Mouse (Mus musculus) lung, postnatal 14 days (tissue): Measurements from ENCODE around the gene Txnrd3.

ENCODE experiments used
- DNase-seq: peaks from one replicate; pipeline ENCODE4 v3.0.0; 2021

The Txnrd3 gene

GRCm38 (mm10) chr6:89658342-89658741, 14.6 kb downstream of the Txnrd3 start:
- no peak for DNase-seq

GRCm38 (mm10) chr6:89658931-89659330, 15.1 kb downstream of the Txnrd3 start:
- no peak for DNase-seq

GRCm38 (mm10) chr6:89659692-89660423, 16.1 kb downstream of the Txnrd3 start:
- peak; percentile 55 for DNase-seq

- no peak for DNase-seq
Observed at GRCm38 (mm10) chr6:89660490-89660889, 16.7 kb downstream of the Txnrd3 start.

GRCm38 (mm10) chr6:89662521-89662920, 18.7 kb downstream of the Txnrd3 start:
- DNase-seq, result no peak

DNA sequence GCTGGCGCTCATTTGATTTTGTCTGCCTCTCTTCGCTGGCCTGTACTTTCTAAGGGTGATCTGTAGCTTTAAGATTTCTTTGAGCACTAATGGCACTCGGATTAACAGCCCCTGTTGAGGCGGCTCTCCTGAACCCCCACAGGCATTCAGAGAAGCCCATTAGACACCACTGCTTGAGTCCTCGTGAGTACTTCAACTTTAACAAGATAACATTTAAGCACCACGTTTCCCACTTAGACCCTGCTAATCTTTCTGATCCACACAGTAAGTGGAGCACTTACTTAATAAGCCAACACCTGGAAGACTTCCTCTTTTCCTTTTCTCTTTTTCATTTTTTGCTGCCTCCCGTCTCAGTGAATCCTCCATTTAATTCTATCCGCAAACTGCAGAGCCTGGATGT, 21.4 kb downstream of the Txnrd3 start:
- DNase-seq, result no peak

DNA sequence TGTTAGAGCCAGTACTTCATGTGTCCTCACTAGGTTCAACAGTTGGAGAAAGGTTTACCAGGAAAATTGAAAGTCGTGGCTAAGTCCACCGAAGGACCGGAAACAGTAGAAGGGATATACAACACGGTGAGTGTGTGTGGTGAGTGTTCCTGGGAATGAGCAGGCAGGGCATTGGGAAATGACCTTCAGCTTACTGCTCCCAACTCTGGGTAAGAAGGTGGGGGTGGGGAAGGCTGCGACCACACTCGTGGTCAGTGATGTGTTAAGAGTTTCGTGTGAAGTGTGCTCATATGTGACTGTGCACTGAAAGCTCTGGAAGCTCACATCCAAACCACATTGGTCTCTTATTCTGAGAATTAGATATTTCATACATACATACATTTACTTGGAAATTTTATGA, 21.9 kb downstream of the Txnrd3 start:
- DNase-seq, result no peak

GRCm38 (mm10) chr6:89666976-89667375, 23.2 kb downstream of the Txnrd3 start:
- no peak for DNase-seq

- DNase-seq, result no peak
Observed at GRCm38 (mm10) chr6:89669556-89669955, 25.8 kb downstream of the Txnrd3 start.

DNA sequence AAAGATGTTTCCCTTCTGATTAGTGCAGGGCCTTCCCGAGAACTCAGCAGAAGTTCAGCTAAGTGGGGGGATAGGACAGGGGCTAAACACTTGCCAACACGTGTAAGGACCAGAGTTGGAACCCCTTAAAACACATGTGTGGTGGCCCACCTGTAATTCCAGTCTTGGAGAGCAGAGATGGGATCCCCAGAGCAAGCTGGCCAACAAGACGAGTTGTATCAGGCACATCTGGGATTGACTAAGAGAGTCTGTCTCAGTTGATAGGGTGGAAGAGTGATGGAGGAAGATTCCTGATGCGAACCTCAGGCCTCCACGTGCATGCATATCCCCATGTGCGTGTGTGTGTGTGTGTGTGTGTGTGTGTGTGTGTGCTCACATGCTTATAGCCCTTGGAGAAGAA, 27.6 kb downstream of the Txnrd3 start:
- no peak for DNase-seq

- DNase-seq, result no peak
Observed at GRCm38 (mm10) chr6:89672641-89673040, 28.9 kb downstream of the Txnrd3 start.

DNA sequence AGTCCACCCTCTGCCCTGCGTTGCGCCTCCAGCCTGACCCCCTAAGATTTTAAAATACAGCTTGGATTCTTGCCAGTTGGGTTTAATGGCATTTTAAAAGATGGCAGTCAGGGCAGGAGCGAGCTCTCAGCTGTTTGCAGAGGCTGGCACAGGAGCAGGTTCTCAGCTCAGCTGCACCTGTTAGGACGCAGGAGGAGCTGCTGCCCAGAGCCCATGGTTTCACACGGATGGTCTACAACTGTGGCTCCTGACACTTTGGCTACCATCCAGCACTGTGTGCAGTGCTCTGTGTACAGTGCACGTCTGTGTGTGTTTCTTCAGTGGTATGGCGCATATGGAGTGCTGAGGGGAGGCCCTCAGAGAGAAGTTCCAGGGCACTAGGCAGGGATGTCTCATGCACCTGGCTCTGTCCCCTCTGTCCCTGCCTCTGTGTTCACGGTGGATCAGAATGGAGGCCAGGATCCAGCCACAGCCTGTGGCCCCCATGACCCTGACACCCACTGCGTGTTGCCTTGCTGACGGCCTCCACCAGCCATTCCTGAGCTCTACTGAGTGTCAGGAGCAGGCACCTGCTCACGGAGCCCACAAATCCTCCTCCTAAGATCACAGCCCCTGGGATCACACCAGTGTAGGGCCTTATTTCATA, 29.5 kb downstream of the Txnrd3 start:
- no peak for DNase-seq

- DNase-seq, result no peak
Observed at GRCm38 (mm10) chr6:89678522-89678921, 34.7 kb downstream of the Txnrd3 start.

DNA sequence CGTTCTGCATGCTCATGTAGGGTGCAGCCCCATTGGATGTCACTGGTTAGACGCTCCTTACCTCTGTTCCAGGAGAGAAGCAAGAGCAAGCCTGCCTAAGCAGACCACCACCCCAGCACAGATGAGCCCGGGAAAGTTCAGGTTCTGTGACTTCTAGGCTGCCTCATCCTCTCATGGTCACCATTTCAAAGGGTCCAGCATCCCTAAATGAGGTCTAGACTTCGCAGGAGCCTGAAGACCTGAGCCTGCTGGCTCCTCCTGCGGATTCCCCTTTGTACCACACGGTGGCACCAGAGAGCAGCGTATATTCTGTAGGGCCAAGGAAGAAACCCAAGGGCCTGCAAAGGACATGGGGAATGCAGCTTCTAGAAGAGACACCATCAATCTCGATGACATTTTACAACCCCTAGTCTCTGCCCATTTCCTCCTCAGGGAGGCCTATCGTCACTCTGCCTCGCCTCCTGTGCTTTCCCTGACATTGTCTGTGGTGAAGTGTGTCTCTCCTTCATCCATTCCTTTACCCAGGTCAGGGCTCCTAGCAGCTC, 35.6 kb downstream of the Txnrd3 start:
- peak; percentile 70 for DNase-seq

GRCm38 (mm10) chr6:89680155-89680554, 36.4 kb downstream of the Txnrd3 start:
- DNase-seq, result peak; percentile 82

DNA sequence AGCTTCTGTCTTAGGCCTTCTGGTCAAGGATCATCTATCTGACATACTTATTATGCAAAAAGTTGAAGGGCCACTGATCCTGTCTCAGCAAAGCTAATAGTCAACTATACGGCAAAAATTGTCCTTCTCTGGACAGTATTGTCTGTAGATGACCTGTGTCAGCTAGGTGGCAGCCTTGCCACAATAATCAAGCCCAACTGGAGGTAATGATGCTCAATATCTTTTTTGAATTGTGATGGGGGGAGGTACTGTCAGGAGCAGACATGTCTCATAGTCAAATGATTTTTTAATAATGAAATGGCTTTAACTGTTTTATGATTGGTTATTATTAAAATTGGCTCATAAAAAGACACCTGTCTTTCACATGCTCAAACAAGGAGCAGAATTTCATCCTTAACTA, 40.4 kb downstream of the Txnrd3 start:
- DNase-seq, result no peak

DNA sequence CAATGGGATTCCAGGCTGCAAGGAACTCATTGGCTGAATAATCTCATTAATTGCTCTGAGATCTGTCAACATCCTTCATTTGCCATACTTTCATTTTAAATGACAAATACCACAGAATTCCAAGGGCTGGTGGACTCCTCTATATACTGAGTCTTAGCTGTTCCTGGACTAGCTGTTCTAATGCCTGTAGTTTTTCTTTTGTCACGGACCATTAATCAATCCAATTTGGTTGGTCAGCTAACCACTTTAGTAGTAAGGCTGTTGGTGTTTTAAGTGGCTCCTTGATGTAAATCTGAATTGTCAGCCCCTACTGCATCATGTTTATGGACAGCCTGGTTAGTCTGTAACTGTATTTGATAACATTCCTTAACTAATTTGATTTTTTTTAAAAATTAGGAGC, 43.3 kb downstream of the Txnrd3 start:
- DNase-seq, result no peak

DNA sequence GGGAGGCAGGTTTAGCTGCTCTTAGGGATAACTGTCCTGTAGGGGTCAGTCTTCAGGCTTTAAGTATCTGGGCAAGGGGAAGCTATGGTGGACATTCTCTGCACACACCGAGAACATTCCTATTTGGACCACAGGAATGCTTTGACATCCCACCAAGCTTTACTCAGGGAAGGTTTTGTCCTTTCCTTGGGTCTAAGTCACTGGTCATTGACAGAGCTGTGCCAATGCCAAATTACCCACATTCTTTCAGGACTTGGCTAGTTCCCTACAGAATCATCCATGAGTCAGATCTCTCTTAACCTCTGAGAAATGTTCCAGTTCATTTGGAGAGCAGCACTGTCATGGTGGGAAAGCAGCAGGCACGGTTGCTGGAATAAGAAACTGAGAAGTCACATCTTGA, 62.8 kb downstream of the Txnrd3 start:
- no peak for DNase-seq

GRCm38 (mm10) chr6:89707240-89707639, 63.5 kb downstream of the Txnrd3 start, which contains the start of gene Vmn1r40:
TSS of gene Vmn1r40 (plus strand) at chr6:89707540.
- no peak for DNase-seq

DNA sequence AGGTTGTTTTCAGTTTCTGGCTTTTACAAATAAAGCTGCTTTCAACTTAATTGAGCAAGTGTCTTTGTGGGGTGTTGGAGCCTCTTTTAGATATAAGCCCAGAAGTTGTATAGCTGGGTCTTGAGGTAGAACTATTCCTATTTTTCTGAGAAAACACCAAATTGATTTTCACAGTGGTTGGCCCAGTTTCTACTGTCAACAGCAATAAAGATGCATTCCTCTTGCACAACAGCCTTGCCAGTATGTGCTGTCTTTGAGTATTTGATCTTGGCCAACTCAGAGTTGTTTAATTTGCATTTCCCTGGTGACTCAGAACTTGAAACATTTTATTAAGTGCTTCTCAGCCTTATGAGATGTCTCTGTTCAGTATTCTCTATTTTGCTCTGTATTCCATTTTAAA, 74.3 kb downstream of the Txnrd3 start:
- DNase-seq, result no peak
